Mouse (Mus musculus) urinary bladder, postnatal 10 days (tissue): ENCODE data around the gene Flot2.
A peak's percentile ranks its signal among the peaks of the same experiment; 100 is the strongest.
"Not testable (repeated sequence)": the region's sequence is repeated elsewhere in the genome, so short reads cannot be mapped to it uniquely, and the experiment has no call there.

Experiments used
- DNase-seq: peaks from one replicate; pipeline ENCODE4 v3.0.0; 2022; ENCODE audit warnings: low spot score

Gene Flot2

GRCm38 (mm10) chr11:78037831-78038752 is at the start of gene Flot2:
Flot2 (plus strand) TSS chr11:78037931.
- DNase-seq = no peak

GRCm38 (mm10) chr11:77989071-77989690 is 48.5 kb upstream of the Flot2 start:
- no peak for DNase-seq

- no peak for DNase-seq
Observed at GRCm38 (mm10) chr11:77995556-77995955, 42.2 kb upstream of the Flot2 start.

GRCm38 (mm10) chr11:78006446-78006845 is 31.3 kb upstream of the Flot2 start:
- DNase-seq = no peak

GRCm38 (mm10) chr11:78019676-78020075 is 18.1 kb upstream of the Flot2 start:
- no peak for DNase-seq

GRCm38 (mm10) chr11:78023607-78024006 is 14.1 kb upstream of the Flot2 start:
- DNase-seq = no peak

GRCm38 (mm10) chr11:78029240-78029639 is 8.5 kb upstream of the Flot2 start:
- no peak for DNase-seq

- no peak for DNase-seq
Observed at GRCm38 (mm10) chr11:78030600-78030999, 7.1 kb upstream of the Flot2 start.

- DNase-seq = no peak
Observed at GRCm38 (mm10) chr11:78031389-78031788, 6.3 kb upstream of the Flot2 start.

GRCm38 (mm10) chr11:78031947-78032808 is 5.6 kb upstream of the Flot2 start, which contains the start of gene Dhrs13:
Dhrs13 (plus strand) TSS chr11:78032280.
- DNase-seq = peak; percentile 52

- no peak for DNase-seq
Observed at GRCm38 (mm10) chr11:78032809-78033195, 4.9 kb upstream of the Flot2 start.

GRCm38 (mm10) chr11:78033931-78034617 is 3.7 kb upstream of the Flot2 start:
- DNase-seq = no peak

GRCm38 (mm10) chr11:78036791-78037190 is 940 bp upstream of the Flot2 start:
- DNase-seq = no peak

GRCm38 (mm10) chr11:78040878-78041277 is 3.1 kb downstream of the Flot2 start:
- no peak for DNase-seq

- not testable (repeated sequence) for DNase-seq
Observed at GRCm38 (mm10) chr11:78042290-78042870, 4.6 kb downstream of the Flot2 start.

- DNase-seq = no peak
Observed at GRCm38 (mm10) chr11:78044758-78045251, 7.1 kb downstream of the Flot2 start.

- DNase-seq = not testable (repeated sequence)
Observed at GRCm38 (mm10) chr11:78048637-78049036, 10.9 kb downstream of the Flot2 start.

- DNase-seq = no peak
Observed at GRCm38 (mm10) chr11:78053078-78053477, 15.3 kb downstream of the Flot2 start.

- DNase-seq = no peak
Observed at GRCm38 (mm10) chr11:78056946-78057345, 19.2 kb downstream of the Flot2 start.

GRCm38 (mm10) chr11:78059833-78060757 is 22.4 kb downstream of the Flot2 start:
- no peak for DNase-seq
